Mouse (Mus musculus) olfactory bulb, adult 2 months (tissue): Measurements from ENCODE around the gene Lgr4.

Experiments
- CTCF ChIP-seq: fragments of 200-500 bp; IDR thresholded peaks from 2 replicates; pipeline ENCODE4 v1.5.1; 2012; ENCODE audit warnings: low read depth, mild to moderate bottlenecking, low read length, moderate library complexity; ENCODE audit not compliant: insufficient read depth
- POLR2A ChIP-seq: fragments of 200-500 bp; IDR thresholded peaks from 2 replicates; pipeline ENCODE4 v1.6.1; 2012; ENCODE audit warnings: mild to moderate bottlenecking, low read depth, low read length, moderate library complexity; ENCODE audit not compliant: insufficient read depth

GRCm38 (mm10) chr2:109935754-109936409 lies 18.4 kb downstream of the Lgr4 start:
- TF ChIP-seq CTCF, result no peak
- no peak for TF ChIP-seq POLR2A
